Mouse (Mus musculus) forebrain, embryonic 16.5 days (tissue): ENCODE measurements around the gene Plaa. TPM values are rescaled to one million over a fixed set of nuclear protein-coding genes. Genes with fewer than 3 reads are reported as not detected.
"Not testable (repeated sequence)": the region's sequence is repeated elsewhere in the genome, so short reads cannot be mapped to it uniquely, and the experiment has no call there.

Source experiments
- ATAC-seq: fragments of 200-750 bp; cut with Nextera tagmentation; 2 replicates; pipeline ENCODE4 v1.8.0; 2017; ENCODE audit warnings: mild to moderate bottlenecking, moderate library complexity
- H3K27ac ChIP-seq: fragments of 300-500 bp; sonication (generic); 2 replicates; pipeline ENCODE4 v1.5.1; 2014; ENCODE audit warnings: low read length, control low read depth
- H3K27me3 ChIP-seq: fragments of 300-500 bp; sonication (generic); replicated peaks from 2 replicates; pipeline ENCODE4 v1.6.1; 2014; ENCODE audit warnings: low read length; ENCODE audit not compliant: control insufficient read depth, insufficient read depth
- H3K36me3 ChIP-seq: fragments of 300-500 bp; sonication (generic); 2 replicates; pipeline ENCODE4 v1.6.1; 2014; ENCODE audit not compliant: control insufficient read depth, insufficient read depth
- H3K4me1 ChIP-seq: fragments of 300-500 bp; sonication (generic); replicated peaks from 2 replicates; pipeline ENCODE4 v1.6.1; 2014; ENCODE audit warnings: low read length; ENCODE audit not compliant: control insufficient read depth, insufficient read depth
- H3K4me2 ChIP-seq: fragments of 300-500 bp; sonication (generic); 2 replicates; pipeline ENCODE4 v1.6.1; 2014; ENCODE audit warnings: mild to moderate bottlenecking, low read length, control low read depth
- H3K4me3 ChIP-seq: fragments of 300-500 bp; sonication (generic); replicated peaks from 2 replicates; pipeline ENCODE4 v1.5.1; 2014; ENCODE audit warnings: mild to moderate bottlenecking, low read length, control low read depth
- H3K9ac ChIP-seq: fragments of 300-500 bp; sonication (generic); replicated peaks from 2 replicates; pipeline ENCODE4 v1.6.1; 2014; ENCODE audit warnings: low read depth, low read length, control low read depth
- H3K9me3 ChIP-seq: fragments of 300-500 bp; sonication (generic); 2 replicates; pipeline ENCODE4 v1.6.1; 2016; ENCODE audit warnings: low read length; ENCODE audit not compliant: control insufficient read depth
- WGBS: fragments of 180-500 bp; shearing (Covaris S2); extraction: QIAGEN DNeasy Blood & Tissue Kit; methylation state at CpG from one replicate; pipeline ENCODE4 v1.1.7; 2014; 5-methylcytosine and 5-hydroxymethylcytosine counted together
- polyA plus RNA-seq: library from polyadenylated mRNA; unstranded; fragments of >200 nt; fragmentation: Nextera tagmentation; extraction: Ambion mirVana; gene quantifications from 2 replicates; pipeline ENCODE4 v1.2.1, GENCODE M21; 2015

The Plaa gene
- 80.3 and 84.1 TPM in 2 replicates for polyA plus RNA-seq

DNA sequence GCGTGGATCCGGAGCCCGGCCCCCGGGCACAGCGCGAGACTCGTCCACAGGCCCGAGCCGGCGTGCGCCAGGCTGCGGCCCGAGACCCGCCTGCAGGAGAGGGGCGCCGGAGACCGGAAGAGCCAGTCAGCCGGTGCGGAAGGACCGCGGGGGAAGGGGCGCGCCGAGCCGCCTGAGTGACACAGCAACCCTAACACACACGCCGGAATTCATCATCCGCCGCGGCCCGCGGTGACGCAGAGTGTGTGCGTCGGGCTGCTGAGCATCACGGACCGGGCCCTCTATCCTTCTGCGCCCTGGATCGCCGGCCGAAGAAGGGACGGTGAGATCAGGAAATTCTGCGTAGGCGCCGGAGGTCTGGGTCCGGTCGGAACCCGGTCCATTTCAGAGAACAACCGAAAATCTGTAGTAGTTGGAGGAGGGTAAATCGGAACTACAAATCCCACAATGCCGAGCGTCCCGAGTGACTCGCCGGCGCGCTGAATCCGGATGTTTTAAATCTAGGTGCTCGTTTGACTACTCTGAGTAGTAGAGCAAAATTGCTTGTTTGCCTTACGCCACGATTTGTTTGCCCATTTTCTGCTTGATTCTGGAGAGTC lies at the start of gene Plaa:
TSS of gene Plaa (minus strand) at position 214 of the 599 bp plus-strand sequence.
- peak; percentile 100 for ATAC-seq
- Histone ChIP-seq H3K27me3 (no peaks in the 10 kb centered on the region), H3K4me2 (peak within 1 kb of the TSS; percentile 97), H3K4me1 (peaks cover 20% of the 10 kb centered on the region), H3K27ac (peak within 1 kb of the TSS; percentile 94), H3K4me3 (peak within 1 kb of the TSS; percentile 100), H3K36me3 (no peaks in the 10 kb centered on the region), H3K9ac (peak within 1 kb of the TSS; percentile 91), H3K9me3 (no peaks in the 10 kb centered on the region)
- 0% methylated on average over 49 of the region's 61 CpGs for WGBS

DNA sequence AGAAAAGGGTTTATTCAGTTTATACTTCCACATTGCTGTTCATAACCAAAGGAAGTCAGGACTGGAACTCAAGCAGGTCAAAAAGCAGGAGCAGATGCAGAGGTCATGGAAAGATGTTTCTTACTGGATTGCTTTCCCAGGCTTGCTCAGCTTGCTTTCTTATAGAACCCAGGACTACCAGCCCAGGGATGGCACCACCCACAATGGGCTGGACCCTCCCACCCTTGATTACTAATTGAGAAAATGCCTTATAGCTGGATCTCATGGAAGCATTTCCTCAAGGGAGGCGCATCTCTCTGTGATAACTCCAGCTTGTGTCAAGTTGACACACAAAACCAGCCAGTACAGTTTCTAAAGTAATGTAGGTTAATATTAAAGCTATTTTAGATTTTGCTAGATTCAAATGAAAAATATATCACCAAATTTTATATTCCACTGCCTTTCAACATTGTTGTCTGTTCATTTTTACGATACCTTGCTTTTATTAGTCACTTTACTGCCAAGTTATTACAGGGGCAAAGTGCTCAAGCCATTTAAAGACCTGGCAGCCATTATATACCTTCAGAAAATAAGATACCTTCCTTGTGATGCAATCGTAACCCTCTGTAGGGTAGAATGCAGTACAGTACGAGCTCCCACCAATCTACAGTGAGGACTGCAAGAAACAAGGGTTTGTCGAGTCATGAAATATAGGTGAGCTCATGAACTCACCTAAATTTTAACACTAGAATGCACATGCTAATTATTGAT lies 47.6 kb upstream of the Plaa start:
- H3K9me3 ChIP-seq, H3K36me3 ChIP-seq, H3K4me2 ChIP-seq, H3K27ac ChIP-seq, ATAC-seq, H3K4me3 ChIP-seq, H3K9ac ChIP-seq, H3K27me3 ChIP-seq, H3K4me1 ChIP-seq: not testable (repeated sequence)
- 92% methylated on average over 5 of the region's 5 CpGs for whole genome bisulfite sequencing

DNA sequence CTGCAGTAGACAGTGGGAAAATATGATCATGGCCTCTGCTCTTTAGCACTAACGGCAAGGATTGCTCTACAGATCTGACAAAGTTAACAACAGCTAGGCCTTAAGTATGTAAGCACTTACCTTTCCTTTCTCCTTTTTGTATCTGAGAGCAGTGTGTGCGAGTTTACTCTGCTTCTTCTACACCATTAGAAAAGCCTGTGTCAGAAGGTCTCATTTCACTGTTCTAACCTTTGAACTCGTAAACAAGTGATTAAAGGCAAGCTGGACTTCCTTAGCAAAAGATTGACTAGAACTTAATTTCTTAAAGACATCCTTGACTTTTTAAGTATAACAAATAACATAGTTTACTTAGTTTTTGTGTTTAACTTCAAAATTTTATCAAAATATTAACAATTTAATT lies 46.9 kb upstream of the Plaa start, which contains the start of gene Lrrc19:
TSS of gene Lrrc19 (minus strand) at position 225 of the 400 bp plus-strand sequence.
- 94% methylated on average over 3 of the region's 3 CpGs for WGBS
- Histone ChIP-seq H3K4me1 (no peaks in the 10 kb centered on the region), H3K4me3 (no peak within 1 kb of the TSS), H3K27ac (no peak within 1 kb of the TSS), H3K9ac (no peak within 1 kb of the TSS), H3K36me3 (0 out of 2 replicates have a peak, but pooled peaks cover 4% of the 10 kb centered on the region), H3K9me3 (no peaks in the 10 kb centered on the region), H3K27me3 (no peaks in the 10 kb centered on the region), H3K4me2 (no peak within 1 kb of the TSS)
- no peak for ATAC-seq

DNA sequence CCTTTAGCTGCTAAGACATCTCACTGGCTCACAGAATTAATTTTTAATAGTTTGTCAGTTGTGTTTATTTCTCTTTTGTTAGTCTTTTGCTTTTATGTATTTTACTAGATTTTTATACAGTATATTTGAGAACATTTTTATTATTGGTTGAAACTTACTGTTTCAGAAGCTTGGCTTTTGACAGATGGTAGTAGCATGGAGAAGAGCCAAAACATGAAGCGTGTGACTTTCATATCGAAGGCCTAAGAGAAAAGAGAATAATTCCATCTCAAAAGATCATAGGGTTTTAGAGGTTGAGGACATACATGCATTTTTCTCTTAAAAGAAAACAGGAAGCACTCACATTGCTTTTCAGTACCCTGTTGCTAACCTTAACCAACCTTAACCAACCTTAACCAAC lies 40.1 kb upstream of the Plaa start:
- Histone ChIP-seq H3K9ac (no peak overlapping the region), H3K9me3 (no peaks in the 10 kb centered on the region), H3K4me1 (no peaks in the 10 kb centered on the region), H3K4me3 (no peak overlapping the region), H3K36me3 (no peaks in the 10 kb centered on the region), H3K27me3 (no peaks in the 10 kb centered on the region), H3K4me2 (no peak overlapping the region), H3K27ac (no peak overlapping the region)
- WGBS = 61% methylated on average over 2 of the region's 2 CpGs
- no peak for ATAC-seq

DNA sequence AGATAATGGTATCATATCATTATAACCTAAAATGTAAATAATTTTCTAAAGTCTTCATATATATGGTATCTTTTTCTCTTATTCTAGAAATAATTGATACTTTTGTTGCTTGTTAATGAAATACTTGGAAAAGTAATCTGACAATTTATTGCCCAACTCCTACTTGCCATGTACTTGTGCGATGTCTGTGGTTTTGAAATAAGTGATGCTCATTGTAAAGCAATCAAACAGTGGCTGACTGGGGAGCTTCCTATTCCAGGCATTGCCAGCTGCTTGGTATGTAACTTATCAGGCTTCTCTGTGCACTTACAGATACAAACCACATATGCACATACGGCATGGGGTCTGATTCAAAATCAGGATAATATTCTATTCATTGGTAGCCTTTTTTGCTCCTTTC lies 17.0 kb upstream of the Plaa start:
- no peak for ATAC-seq
- Histone ChIP-seq H3K4me1 (peaks cover 5% of the 10 kb centered on the region), H3K36me3 (0 out of 2 replicates have a peak, but pooled peaks cover 4% of the 10 kb centered on the region), H3K4me3 (no peak overlapping the region), H3K27ac (no peak overlapping the region), H3K27me3 (no peaks in the 10 kb centered on the region), H3K9me3 (no peaks in the 10 kb centered on the region), H3K4me2 (no peak overlapping the region), H3K9ac (no peak overlapping the region)
- 86% methylated on average over 2 of the region's 2 CpGs for WGBS

DNA sequence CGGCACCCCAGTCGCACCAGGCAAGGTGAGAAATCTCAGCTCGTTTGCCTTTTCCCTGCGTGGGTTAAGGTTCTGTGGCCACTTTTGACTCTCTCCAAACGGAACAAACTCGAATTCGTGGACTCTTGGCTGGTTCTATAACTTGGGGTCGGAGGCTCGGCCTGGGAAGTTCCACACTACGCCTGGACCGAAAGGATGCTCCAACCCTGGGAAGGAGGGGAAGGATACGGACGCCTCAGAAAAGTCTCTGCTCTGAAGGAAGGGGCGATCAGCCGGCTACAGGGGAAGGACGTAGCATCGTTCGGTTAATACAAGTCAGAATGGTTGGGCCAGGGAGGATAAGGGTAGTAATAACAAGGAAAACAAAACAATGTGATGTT lies 11.6 kb upstream of the Plaa start:
- WGBS = 0% methylated on average over 18 of the region's 18 CpGs
- Histone ChIP-seq H3K27ac (peak overlapping the region; percentile 67), H3K4me2 (peak overlapping the region; percentile 83), H3K9me3 (no peaks in the 10 kb centered on the region), H3K4me3 (peak overlapping the region; percentile 81), H3K9ac (peak overlapping the region; percentile 74), H3K36me3 (no peaks in the 10 kb centered on the region), H3K4me1 (peaks cover 12% of the 10 kb centered on the region), H3K27me3 (no peaks in the 10 kb centered on the region)
- peak; percentile 64 for ATAC-seq

DNA sequence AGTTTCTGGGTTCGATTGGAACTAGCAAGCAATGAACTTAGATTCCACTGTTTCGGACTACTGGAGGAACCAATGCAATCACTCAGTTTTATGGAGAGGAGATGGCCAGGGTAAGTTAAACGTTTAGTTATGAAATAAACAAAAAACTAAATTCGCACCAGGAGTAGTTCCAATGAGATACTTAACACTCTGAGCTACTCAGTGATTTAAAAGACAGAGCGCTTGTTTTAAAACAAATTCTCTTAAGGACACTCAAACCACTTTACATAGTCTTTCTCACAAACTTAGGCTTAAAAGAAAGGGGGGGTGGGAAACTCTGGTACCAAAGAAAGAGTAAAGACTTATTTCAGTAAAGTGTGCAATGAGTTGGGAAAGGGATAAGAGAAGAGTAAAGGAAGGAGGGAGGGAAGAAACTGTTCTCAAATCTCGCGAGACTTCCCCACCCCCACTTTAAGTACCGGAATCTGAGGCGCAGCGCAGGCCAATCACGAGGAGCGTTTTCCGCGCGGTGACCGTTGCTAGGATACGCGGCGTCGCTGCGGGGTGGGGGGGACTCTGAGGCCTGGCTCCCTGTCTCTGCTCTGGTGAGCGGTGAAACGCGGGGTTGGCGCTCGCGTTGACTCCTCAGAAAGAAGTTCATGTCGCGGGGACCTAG lies 11.1 kb upstream of the Plaa start, which contains the start of gene Ift74:
TSS of gene Ift74 (plus strand) at position 520 of the 655 bp plus-strand sequence.
- 1% methylated on average over 29 of the region's 29 CpGs for WGBS
- H3K4me1 ChIP-seq = peaks cover 12% of the 10 kb centered on the region
- ATAC-seq = peak; percentile 100
- H3K4me3 ChIP-seq = peak within 1 kb of the TSS; percentile 81
- H3K9ac ChIP-seq = peak within 1 kb of the TSS; percentile 74
- H3K36me3 ChIP-seq = no peaks in the 10 kb centered on the region
- H3K9me3 ChIP-seq = no peaks in the 10 kb centered on the region
- H3K4me2 ChIP-seq = peak within 1 kb of the TSS; percentile 83
- peak within 1 kb of the TSS; percentile 67 for H3K27ac ChIP-seq
- no peaks in the 10 kb centered on the region for H3K27me3 ChIP-seq

DNA sequence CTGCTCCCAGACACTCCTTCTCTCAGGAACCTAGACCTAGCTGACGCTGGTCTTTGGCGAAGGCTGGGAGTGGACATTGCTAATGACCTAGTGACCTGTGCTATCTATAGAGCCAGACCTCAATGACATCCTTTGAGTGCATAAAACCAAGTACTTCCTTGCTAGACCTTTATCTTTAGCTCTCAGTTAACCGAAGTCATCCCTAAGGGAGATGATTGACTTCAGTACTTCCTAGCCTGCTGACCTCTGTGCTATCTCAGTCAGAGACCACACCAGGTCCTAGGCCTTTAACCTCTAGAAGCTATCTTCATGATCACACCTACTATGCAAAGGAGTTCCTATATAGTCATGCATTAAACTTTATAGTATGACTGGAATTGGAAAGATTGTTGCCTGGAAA lies 7.3 kb upstream of the Plaa start:
- H3K4me2 ChIP-seq = no peak overlapping the region
- 77% methylated on average over 3 of the region's 3 CpGs for WGBS
- H3K27me3 ChIP-seq = no peaks in the 10 kb centered on the region
- no peaks in the 10 kb centered on the region for H3K9me3 ChIP-seq
- ATAC-seq = no peak
- H3K27ac ChIP-seq = no peak overlapping the region
- no peak overlapping the region for H3K9ac ChIP-seq
- H3K4me1 ChIP-seq = peaks cover 10% of the 10 kb centered on the region
- no peaks in the 10 kb centered on the region for H3K36me3 ChIP-seq
- H3K4me3 ChIP-seq = no peak overlapping the region

DNA sequence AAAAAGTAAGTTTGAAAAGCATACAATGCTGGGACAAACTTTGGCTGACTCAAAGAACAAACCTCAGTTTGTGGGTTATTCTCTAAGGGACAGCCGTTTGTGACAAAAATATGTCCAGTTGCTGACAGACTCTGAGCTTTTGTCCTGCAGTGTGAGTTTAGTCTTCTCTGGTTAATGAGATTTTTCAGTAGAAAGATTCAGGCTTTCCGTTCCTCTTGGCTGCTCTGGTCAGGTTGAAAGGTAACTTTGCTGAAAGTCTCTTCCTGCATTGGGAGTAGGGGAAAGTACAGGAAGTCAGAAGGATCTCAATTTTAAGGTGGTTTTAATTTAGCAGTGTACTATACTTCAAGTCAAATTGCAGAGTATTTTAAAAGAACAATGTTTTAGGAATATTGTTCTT lies 2.5 kb upstream of the Plaa start:
- no peak for ATAC-seq
- WGBS = 87% methylated on average over 2 of the region's 2 CpGs

More for the DNA sequence above, 2.5 kb upstream of the Plaa start:
- H3K9ac ChIP-seq = no peak overlapping the region
- peaks cover 17% of the 10 kb centered on the region for H3K4me1 ChIP-seq
- H3K9me3 ChIP-seq = no peaks in the 10 kb centered on the region
- H3K27ac ChIP-seq = no peak overlapping the region
- no peak overlapping the region for H3K4me2 ChIP-seq
- no peaks in the 10 kb centered on the region for H3K27me3 ChIP-seq
- H3K36me3 ChIP-seq = no peaks in the 10 kb centered on the region
- H3K4me3 ChIP-seq = no peak overlapping the region
